Mouse (Mus musculus): ENCODE data around the gene Gm7682.
"Not testable (repeated sequence)": the region's sequence is repeated elsewhere in the genome, so short reads cannot be mapped to it uniquely, and the experiment has no call there.

Gene Gm7682

DNA sequence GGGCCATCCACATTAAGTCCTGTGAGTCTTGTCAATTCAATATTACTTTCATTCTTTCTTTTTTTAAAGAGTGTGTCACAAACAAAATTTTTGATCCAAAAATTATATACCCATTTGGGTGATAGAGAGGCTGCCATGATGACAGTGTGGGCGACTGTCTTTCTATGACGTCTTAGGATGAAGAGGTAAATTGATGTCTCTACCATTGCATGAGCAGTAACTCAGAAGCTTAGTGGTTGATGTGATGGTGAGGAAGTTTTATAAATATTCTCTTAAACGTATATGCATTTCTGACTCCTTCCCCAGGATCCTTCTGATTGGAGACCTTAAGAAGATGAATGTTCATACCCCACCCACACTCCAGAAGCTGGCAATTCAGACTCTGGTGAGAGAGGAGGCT lies at the start of gene Gm7682:
Gene Gm7682, plus strand, starts transcription at position 301 of the 400 bp plus-strand sequence.
- not testable (repeated sequence) for DNase-seq
